Mouse (Mus musculus): ENCODE data around the gene Cstb.

Gene Cstb

DNA sequence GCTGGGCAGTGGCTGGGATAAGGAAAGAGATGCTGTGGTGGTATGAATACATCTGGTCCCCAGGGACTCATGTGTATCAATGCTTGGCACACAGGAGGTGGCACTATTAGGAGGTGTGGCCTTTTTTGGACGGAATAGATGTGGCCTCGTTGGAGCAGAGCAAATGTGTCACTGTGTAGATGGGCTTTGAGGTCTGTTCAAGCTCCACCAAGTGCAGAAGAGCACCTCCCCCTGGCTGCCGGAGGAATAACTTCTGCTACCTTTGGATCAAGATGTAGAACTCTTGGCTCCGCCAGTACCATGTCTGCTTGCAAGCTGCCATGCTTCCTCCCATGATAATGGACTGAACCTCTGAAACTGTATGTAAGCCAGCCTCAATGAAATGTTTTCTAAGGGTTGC is 36.3 kb downstream of the Cstb start:
- DNase-seq (ENCODE audit: low spot score), result no peak

GRCm38 (mm10) chr10:78462945-78463768 is 37.7 kb downstream of the Cstb start:
- no peak for DNase-seq (ENCODE audit: low spot score)

- DNase-seq (ENCODE audit: low spot score), result no peak
Observed at GRCm38 (mm10) chr10:78463769-78464167, 38.3 kb downstream of the Cstb start.

GRCm38 (mm10) chr10:78464201-78464791 is 38.8 kb downstream of the Cstb start:
- DNase-seq (ENCODE audit: low spot score), result no peak

- peak; percentile 96 for DNase-seq (ENCODE audit: low spot score)
Observed at GRCm38 (mm10) chr10:78464792-78465207, 39.3 kb downstream of the Cstb start, which contains the start of gene Pdxk. Gene Pdxk (minus strand): TSS chr10:78464975.

GRCm38 (mm10) chr10:78465472-78465871 is 40.0 kb downstream of the Cstb start:
- no peak for DNase-seq (ENCODE audit: low spot score)

DNA sequence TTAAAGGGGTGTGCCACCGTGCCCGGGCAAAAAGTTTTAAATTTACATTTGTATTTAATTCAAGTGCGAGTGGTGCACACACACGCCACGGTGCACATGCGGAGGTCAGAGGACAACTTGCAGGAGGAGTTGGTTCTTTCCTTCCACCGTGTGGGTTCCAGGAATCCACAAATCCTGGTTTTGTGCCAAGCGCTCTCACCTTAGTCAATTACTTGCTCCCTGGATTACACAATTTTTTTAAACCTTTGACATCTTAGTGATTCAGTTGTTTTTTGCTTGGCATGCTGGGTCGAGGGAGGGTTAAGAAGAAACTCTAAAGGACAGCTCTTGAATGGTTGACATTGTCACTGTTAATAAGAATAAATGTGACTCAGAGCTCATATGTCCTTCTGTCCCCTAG is 41.2 kb downstream of the Cstb start:
- no peak for DNase-seq (ENCODE audit: low spot score)

- no peak for DNase-seq (ENCODE audit: low spot score)
Observed at GRCm38 (mm10) chr10:78467761-78468310, 42.4 kb downstream of the Cstb start.

GRCm38 (mm10) chr10:78470582-78471313 is 45.3 kb downstream of the Cstb start:
- no peak for DNase-seq (ENCODE audit: low spot score)

- no peak for DNase-seq (ENCODE audit: low spot score)
Observed at GRCm38 (mm10) chr10:78472046-78472445, 46.6 kb downstream of the Cstb start.

DNA sequence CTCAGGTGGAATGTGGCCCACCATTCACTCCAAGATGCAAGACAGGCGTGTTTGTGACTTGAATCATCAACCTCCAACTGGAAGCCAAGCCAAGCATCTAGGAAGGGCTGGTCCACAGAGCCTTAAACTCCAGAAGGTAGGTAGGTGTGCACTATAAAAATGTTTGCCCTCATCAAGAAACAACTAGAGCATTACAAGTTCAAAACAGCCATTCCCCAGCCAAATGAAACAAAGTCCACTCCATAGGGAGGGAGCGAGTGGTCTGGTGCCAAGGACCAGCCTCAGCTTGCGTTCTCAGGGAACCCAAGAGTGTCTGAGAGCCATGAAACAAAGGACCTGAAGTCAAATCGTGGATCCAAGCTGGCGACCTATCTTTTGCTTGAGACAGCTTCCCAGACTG is 48.0 kb downstream of the Cstb start:
- DNase-seq (ENCODE audit: low spot score), result no peak

DNA sequence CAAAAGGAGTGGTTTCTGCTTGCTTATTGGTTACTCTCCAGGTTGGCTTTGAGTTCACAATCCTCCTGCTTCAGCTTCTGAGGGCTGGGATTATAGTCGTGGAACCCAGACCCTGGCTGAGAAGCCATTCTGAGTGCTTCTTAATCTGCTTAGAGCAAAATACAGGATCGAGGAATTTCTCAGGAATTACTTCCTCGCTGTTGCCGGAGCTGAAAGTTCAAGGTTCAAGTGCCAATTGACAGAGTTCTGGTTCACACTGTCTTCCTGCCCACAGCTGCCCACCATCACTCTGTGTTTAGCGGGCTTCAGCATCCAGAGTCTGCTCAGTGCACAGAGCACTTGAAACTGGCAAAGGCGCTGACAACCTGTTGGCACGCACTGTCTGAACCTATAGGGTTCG is 49.3 kb downstream of the Cstb start:
- no peak for DNase-seq (ENCODE audit: low spot score)

DNA sequence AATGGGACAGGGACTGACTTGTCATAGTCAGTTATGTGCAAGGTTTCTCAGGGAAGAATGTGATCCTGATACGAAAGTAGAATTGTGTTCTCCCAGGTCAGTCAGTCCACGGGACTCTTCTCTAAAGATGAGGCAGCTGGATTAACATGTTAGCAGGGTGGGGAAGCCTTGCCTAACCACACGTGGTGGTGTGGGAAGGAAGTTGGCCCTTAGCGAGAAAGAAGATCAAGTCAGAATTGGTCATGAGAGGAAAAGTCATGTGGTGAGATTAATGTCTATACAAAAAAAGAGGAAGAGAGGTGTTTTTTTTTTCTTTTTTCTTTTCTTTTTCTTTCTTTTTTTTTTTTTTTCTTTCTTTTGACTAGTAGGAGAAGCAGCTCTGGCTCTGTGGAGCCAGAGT is 51.4 kb downstream of the Cstb start:
- DNase-seq (ENCODE audit: low spot score), result no peak

Measured in lung, postnatal 25 days (tissue).